Mouse (Mus musculus) brain, embryonic 14.5 days (tissue): ENCODE results near the gene Gm42417.

Source experiments
- CTCF ChIP-seq: fragments of 200-500 bp; IDR thresholded peaks from 2 replicates; pipeline ENCODE4 v1.5.1; 2012; ENCODE audit warnings: inconsistent platforms, mild to moderate bottlenecking, moderate library complexity, borderline replicate concordance; ENCODE audit not compliant: insufficient read depth, insufficient read length; ENCODE audit errors: extremely low read depth
- POLR2A ChIP-seq: fragments of 200-500 bp; IDR thresholded peaks from 2 replicates; pipeline ENCODE4 v1.6.1; 2012; ENCODE audit warnings: mild to moderate bottlenecking, inconsistent platforms, borderline replicate concordance; ENCODE audit not compliant: poor library complexity, insufficient read depth, insufficient read length, severe bottlenecking; ENCODE audit errors: extremely low read depth

DNA sequence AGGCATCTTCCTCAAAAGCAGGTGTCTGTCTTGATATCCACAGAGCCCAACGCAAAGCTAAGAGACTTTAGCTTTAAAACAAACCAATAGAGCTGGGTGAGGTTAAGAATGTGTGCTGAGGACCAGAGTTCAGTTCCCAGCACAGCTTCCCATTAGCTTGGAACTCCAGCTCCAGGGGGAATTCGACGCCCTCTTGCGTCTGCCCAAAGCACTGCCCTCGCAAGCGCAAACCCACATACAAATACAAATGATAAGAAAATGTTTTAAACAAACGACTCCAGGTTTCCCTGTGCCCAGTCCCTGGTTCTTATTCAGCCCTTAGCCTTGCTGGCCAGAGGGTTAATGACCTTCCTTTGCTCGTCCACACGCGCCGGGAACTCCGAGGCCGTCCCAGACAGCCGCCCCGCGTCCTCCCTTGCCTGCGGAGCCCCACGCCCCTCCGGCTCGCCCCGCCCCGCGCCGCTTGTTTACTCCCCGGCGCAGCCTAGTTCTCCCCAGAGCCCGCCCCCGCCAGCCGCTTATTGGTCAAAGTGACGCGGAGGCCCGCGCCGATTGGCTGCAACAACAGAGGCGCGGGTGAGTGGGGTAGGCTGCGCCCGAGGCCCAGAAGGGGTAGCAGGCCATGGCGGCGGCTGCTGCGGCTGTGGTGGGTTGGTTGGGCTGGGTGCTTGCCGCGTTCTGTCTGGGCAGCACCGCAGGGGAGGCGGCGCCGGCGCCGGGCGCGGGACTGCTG, 27.8 kb downstream of the Gm42417 start, which contains the start of gene Cnnm3:
- peak; percentile 91 for TF ChIP-seq POLR2A
- peak; percentile 57 for TF ChIP-seq CTCF
